In genomic region chr12:74013739-74014138, GRCm38 (mm10) we compare ENCODE assay signal across 8 mouse cellular contexts. TPM values are rescaled to one million over a fixed set of nuclear protein-coding genes. Genes with fewer than 3 reads are reported as not detected.
DNase-seq lines count a peak whose midpoint lies in the region; ATAC-seq and TF ChIP-seq lines count a peak whose summit lies in the region.

No protein-coding gene starts in this region.

- peak; percentile 87 for ATAC-seq in hindbrain, embryonic 16.5 days

- 0 out of 2 replicates have a peak overlapping the region, but pooled peaks have one; percentile 32 for H3K4me2 ChIP-seq in hindbrain, embryonic 16.5 days (ENCODE audit: low read length)

- H3K36me3 ChIP-seq in hindbrain, embryonic 16.5 days (ENCODE audit: control insufficient read depth, insufficient read depth, low read length) = no peaks in the 10 kb centered on the region

- no peak for TF ChIP-seq POLR2A in cortical plate, adult 2 months (IDR thresholded peaks at IDR 0.05; ENCODE audit: extremely low read depth, insufficient read depth, low read length)

- WGBS in hindbrain, embryonic 16.5 days = 3% methylated on average over 6 of the region's 6 CpGs

- no peak overlapping the region for H3K9ac ChIP-seq in hindbrain, embryonic 16.5 days (ENCODE audit: low read depth, low read length)

- peak; percentile 97 for TF ChIP-seq CTCF in cortical plate, adult 2 months (IDR thresholded peaks at IDR 0.05; ENCODE audit: extremely low read depth, insufficient read depth, low read length)

- no peaks in the 10 kb centered on the region; the same call in none of the 2 replicates for H3K4me1 ChIP-seq in cortical plate, adult 2 months (ENCODE audit: control insufficient read depth, insufficient read depth, low read length)
- H3K4me1 ChIP-seq in hindbrain, embryonic 16.5 days (ENCODE audit: control insufficient read depth, insufficient read depth, low read depth, low read length) = 0 out of 2 replicates have a peak, but pooled peaks cover 4% of the 10 kb centered on the region

- H3K4me3 ChIP-seq in cortical plate, adult 2 months (ENCODE audit: insufficient read depth, low read length) = no peak overlapping the region
- no peak overlapping the region for H3K4me3 ChIP-seq in hindbrain, embryonic 16.5 days (ENCODE audit: low read length)

- no peaks in the 10 kb centered on the region for H3K9me3 ChIP-seq in hindbrain, embryonic 16.5 days (ENCODE audit: control insufficient read depth, low read length)

- H3K27ac ChIP-seq in cortical plate, adult 2 months (ENCODE audit: insufficient read depth, low read length) = no peak overlapping the region
- H3K27ac ChIP-seq in hindbrain, embryonic 16.5 days (ENCODE audit: low read depth, low read length) = no peak overlapping the region

- peak; percentile 79 to 95 for DNase-seq in adrenal gland, adult (ENCODE audit: inconsistent age in 2 of 2, low spot score in 1 of 2)
- peak; percentile 60 to 61 for DNase-seq in gastrocnemius, adult 8-10 months (ENCODE audit: low spot score in 2 of 2)
- peak; percentile 81 to 97 for DNase-seq in layer of hippocampus, postnatal 25 days (ENCODE audit: extremely low spot score in 1 of 2, low spot score in 1 of 2)
- peak; percentile 75 to 85 for DNase-seq in lung, postnatal 4 days
- peak; percentile 84 to 89 for DNase-seq in right cerebral cortex, postnatal 10 days (ENCODE audit: low spot score in 2 of 2)
- DNase-seq in urinary bladder, postnatal 4 days (ENCODE audit: low spot score in 2 of 2) = peak; percentile 71 to 86

- H3K27me3 ChIP-seq in hindbrain, embryonic 16.5 days (replicated peaks; ENCODE audit: control insufficient read depth, insufficient read depth, low read length) = no peaks in the 10 kb centered on the region

RNA-seq across cellular contexts. Expression of gene Syt16, which starts 16.3 kb away (rescaled TPM):
- polyA plus RNA-seq in cortical plate, adult 2 months (2012; rRNA removed) = 64.3 and 68.0 TPM in 2 replicates
- total RNA-seq in gastrocnemius, adult 8-10 months (2022) = not detected
- 76.1 and 81.6 TPM in 2 replicates for polyA plus RNA-seq in hindbrain, embryonic 16.5 days (2015; fragmentation: Nextera tagmentation; extraction: Ambion mirVana)
- 10 to 100 TPM; 62.5 to 67.0 TPM for total RNA-seq in layer of hippocampus, postnatal 25 days (2021)

RNA-seq across cellular contexts. Expression of gene Snapc1, which starts 49.5 kb away (rescaled TPM):
- polyA plus RNA-seq in cortical plate, adult 2 months (2012; rRNA removed) = 31.3 and 32.0 TPM in 2 replicates
- 1 to 10 TPM; 3.2 to 6.3 (median 4.6) TPM for total RNA-seq in gastrocnemius, adult 8-10 months (2022)
- 36.7 and 38.2 TPM in 2 replicates for polyA plus RNA-seq in hindbrain, embryonic 16.5 days (2015; fragmentation: Nextera tagmentation; extraction: Ambion mirVana)
- 10 to 100 TPM; 31.4 to 36.7 TPM for total RNA-seq in layer of hippocampus, postnatal 25 days (2021)

Comparison
In these comparisons a context has a peak if more than half of its experiments do, and no peak if none do; other contexts are left out.
1. RNA of gene Syt16, which starts 16.3 kb away (total RNA-seq): 62.5 to 67.0 TPM in layer of hippocampus, postnatal 25 days; not detected in gastrocnemius, adult 8-10 months; every median in the first group is over 10 times any median in the second.
2. RNA of gene Snapc1, which starts 49.5 kb away (total RNA-seq): 31.4 to 36.7 TPM in layer of hippocampus, postnatal 25 days; 3.2 to 6.3 TPM in gastrocnemius, adult 8-10 months; every median in the first group is over 4 times any median in the second.
3. Peak in every context shown above with its lines, with median percentiles within 50 percentile points of each other: DNase-seq.